9 mouse cellular contexts compared by ENCODE assay signal in the genomic region with DNA sequence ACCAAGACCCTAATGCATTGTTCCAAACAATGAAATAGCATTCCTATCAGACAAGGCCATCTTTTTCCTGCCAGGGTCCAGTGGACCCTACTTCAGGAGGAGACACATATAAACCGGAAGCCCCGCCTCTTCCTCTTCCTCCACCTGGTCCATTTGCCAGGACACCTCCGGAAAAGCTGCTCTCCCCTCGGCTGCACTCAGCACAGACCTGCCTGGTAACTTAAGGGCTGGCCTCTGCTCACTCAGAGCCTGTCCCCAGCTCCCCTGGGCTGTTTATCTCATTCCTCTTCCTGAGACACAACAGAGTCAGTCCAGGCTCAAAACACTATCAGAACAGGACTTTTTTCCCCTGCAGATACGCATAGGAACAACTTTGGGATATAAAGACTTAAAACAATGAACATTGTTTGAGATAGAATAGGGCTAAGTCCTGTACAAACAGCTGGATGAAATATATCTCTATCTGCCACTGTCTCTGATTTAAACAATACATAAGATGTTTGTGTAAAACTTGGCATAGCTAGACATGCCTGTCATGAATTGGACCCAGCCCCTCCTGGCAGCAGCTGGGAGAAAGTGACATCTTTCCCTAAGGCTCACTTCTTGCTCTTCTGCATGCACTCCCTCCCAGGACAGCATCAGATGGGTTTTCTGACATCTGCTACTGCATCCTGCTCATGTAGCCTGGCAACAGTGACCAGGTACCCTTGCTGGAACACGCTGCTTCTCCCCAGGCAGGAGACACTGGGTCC.
A peak's percentile ranks its signal among the peaks of the same experiment; 100 is the strongest.
DNase-seq lines count a peak whose midpoint lies in the region; ATAC-seq lines count a peak whose summit lies in the region.
"Had no signal": no experiment of that assay in that cellular context is flagged by ENCODE, and none has a peak within 500 bp of the region (broad histone marks: within the 10 kb centered on the region; RNA-seq: fewer than 3 reads in every experiment).

No protein-coding gene starts in this region.

- no peaks in the 10 kb centered on the region for H3K36me3 ChIP-seq in embryonic facial prominence, embryonic 15.5 days
- H3K36me3 ChIP-seq in intestine, embryonic 14.5 days (ENCODE audit: control insufficient read depth, insufficient read depth, low read length): no peaks in the 10 kb centered on the region
- H3K36me3 ChIP-seq in liver, embryonic 15.5 days (replicated peaks): no peaks in the 10 kb centered on the region

- ATAC-seq in embryonic facial prominence, embryonic 15.5 days (ENCODE audit: insufficient number of reproducible peaks, low FRiP score, low TSS enrichment, low read depth): no peak
- no peak for ATAC-seq in intestine, embryonic 14.5 days (replicated peaks; ENCODE audit: low FRiP score, low TSS enrichment, low read depth)
- peak; percentile 28; the same call in 1 of the 2 replicates for ATAC-seq in liver, embryonic 15.5 days (ENCODE audit: insufficient read depth)
- ATAC-seq: Patski had no signal

- H3K9ac ChIP-seq in embryonic facial prominence, embryonic 15.5 days: no peak overlapping the region
- H3K9ac ChIP-seq in intestine, embryonic 14.5 days (ENCODE audit: low read length): no peak overlapping the region
- H3K9ac ChIP-seq in liver, embryonic 15.5 days: no peak overlapping the region

- no peaks in the 10 kb centered on the region for H3K27me3 ChIP-seq in embryonic facial prominence, embryonic 15.5 days
- H3K27me3 ChIP-seq in intestine, embryonic 14.5 days (replicated peaks; ENCODE audit: control insufficient read depth, insufficient read depth, low read length): no peaks in the 10 kb centered on the region
- H3K27me3 ChIP-seq in liver, embryonic 15.5 days: no peaks in the 10 kb centered on the region

- H3K4me1 ChIP-seq in embryonic facial prominence, embryonic 15.5 days: no peaks in the 10 kb centered on the region
- H3K4me1 ChIP-seq in intestine, embryonic 14.5 days (replicated peaks; ENCODE audit: control insufficient read depth, insufficient read depth, low read length): no peaks in the 10 kb centered on the region
- H3K4me1 ChIP-seq in liver, embryonic 15.5 days (replicated peaks): no peaks in the 10 kb centered on the region

- peak; percentile 59 for DNase-seq in adrenal gland, adult 8-10 months
- DNase-seq in intestine, embryonic 14.5 days (ENCODE audit: low spot score): no peak
- DNase-seq in thymus, postnatal 25 days: no peak
- DNase-seq in cerebellum, postnatal 10 days: no peak
- DNase-seq in urinary bladder, postnatal 10 days (ENCODE audit: low spot score): no peak
- no peak for DNase-seq in thymus, postnatal 14 days

- WGBS in embryonic facial prominence, embryonic 15.5 days: 68% methylated on average over 6 of the region's 6 CpGs
- WGBS in intestine, embryonic 14.5 days: 53% methylated on average over 6 of the region's 6 CpGs
- 27% methylated on average over 6 of the region's 6 CpGs for WGBS in liver, embryonic 15.5 days (ENCODE audit: insufficient replicate concordance)

- H3K27ac ChIP-seq in embryonic facial prominence, embryonic 15.5 days (replicated peaks): peak overlapping the region; percentile 52; the same call in 1 of the 2 replicates
- H3K27ac ChIP-seq in intestine, embryonic 14.5 days (ENCODE audit: low read depth): peak overlapping the region; percentile 57; the same call in 1 of the 2 replicates
- H3K27ac ChIP-seq in liver, embryonic 15.5 days (replicated peaks): no peak overlapping the region

- H3K9me3 ChIP-seq in embryonic facial prominence, embryonic 15.5 days (replicated peaks): no peaks in the 10 kb centered on the region
- H3K9me3 ChIP-seq in intestine, embryonic 14.5 days (ENCODE audit: control insufficient read depth, low read length): no peaks in the 10 kb centered on the region
- H3K9me3 ChIP-seq in liver, embryonic 15.5 days (replicated peaks): no peaks in the 10 kb centered on the region

- no peak overlapping the region for H3K4me2 ChIP-seq in embryonic facial prominence, embryonic 15.5 days (replicated peaks)
- no peak overlapping the region for H3K4me2 ChIP-seq in intestine, embryonic 14.5 days (ENCODE audit: low read length)
- no peak overlapping the region for H3K4me2 ChIP-seq in liver, embryonic 15.5 days

- H3K4me3 ChIP-seq in embryonic facial prominence, embryonic 15.5 days (replicated peaks): no peak overlapping the region
- no peak overlapping the region for H3K4me3 ChIP-seq in intestine, embryonic 14.5 days (ENCODE audit: low read depth, low read length)
- H3K4me3 ChIP-seq in liver, embryonic 15.5 days (replicated peaks): no peak overlapping the region
